21 mouse cellular contexts compared by ENCODE assay signal in the genomic region with DNA sequence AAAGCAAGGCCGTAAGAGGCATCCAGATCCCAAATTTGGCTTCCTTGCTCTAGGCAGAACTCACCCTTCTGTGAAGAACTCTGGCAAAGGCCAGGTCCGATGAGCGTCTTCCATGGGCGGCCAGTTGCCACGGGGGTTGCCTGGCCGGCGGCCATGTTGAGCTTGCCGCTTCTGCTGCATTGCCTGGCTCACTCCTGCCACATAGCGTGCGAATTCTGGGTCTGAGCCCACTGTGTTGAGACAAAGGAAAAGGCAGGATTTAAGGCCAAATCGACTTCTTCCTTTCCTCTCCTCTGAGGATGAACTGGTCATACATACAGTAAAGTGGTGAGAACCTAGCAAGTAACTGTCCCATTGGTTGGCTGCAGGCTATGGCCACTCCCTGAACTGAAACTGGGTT. TPM values are rescaled to one million over a fixed set of nuclear protein-coding genes. Genes with fewer than 3 reads are reported as not detected.
DNase-seq lines count a peak whose midpoint lies in the region; ATAC-seq and TF ChIP-seq lines count a peak whose summit lies in the region.
"Had no signal": no experiment of that assay in that cellular context is flagged by ENCODE, and none has a peak within 500 bp of the region (broad histone marks: within the 10 kb centered on the region; RNA-seq: fewer than 3 reads in every experiment).

No protein-coding gene starts in this region.

- intact Hi-C loops in gastrocnemius, adult 2 months (cut with DNase I): no loop called here

- peaks cover 16% of the 10 kb centered on the region for H3K4me1 ChIP-seq in E14TG2a.4 (replicated peaks; ENCODE audit: low read depth, low read length)
- H3K4me1 ChIP-seq: forebrain, embryonic 13.5 days; heart, embryonic 10.5 days had no signal

- no peak overlapping the region for H3K4me3 ChIP-seq in gastrocnemius, adult 2 months
- H3K4me3 ChIP-seq in E14TG2a.4 (replicated peaks; ENCODE audit: low read length): peak overlapping the region; percentile 69
- H3K4me3 ChIP-seq: forebrain, embryonic 13.5 days; heart, embryonic 10.5 days; left cerebral cortex, adult 2 months had no signal

- peaks cover 75% of the 10 kb centered on the region for H3K36me3 ChIP-seq in E14TG2a.4 (ENCODE audit: insufficient read depth, low read length)

- ATAC-seq in cerebellum, adult (ENCODE audit: insufficient number of reproducible peaks, low FRiP score, low TSS enrichment): 0 out of 2 replicates have a peak, but pooled peaks have one; percentile 31
- ATAC-seq: forebrain, embryonic 13.5 days; intestine, embryonic 16.5 days had no signal

- no peaks in the 10 kb centered on the region for H3K27me3 ChIP-seq in E14TG2a.4 (ENCODE audit: insufficient read depth, low read length)
- H3K27me3 ChIP-seq: forebrain, embryonic 13.5 days had no signal

- H3K9me3 ChIP-seq in E14TG2a.4 (ENCODE audit: low read length): no peaks in the 10 kb centered on the region
- H3K9me3 ChIP-seq: forebrain, embryonic 13.5 days; heart, embryonic 10.5 days had no signal

- no peak for TF ChIP-seq CTCF in gastrocnemius, adult 2 months (IDR thresholded peaks at IDR 0.05)
- no peak for TF ChIP-seq CTCF in E14TG2a.4 (conservative IDR thresholded peaks at IDR 0.05; ENCODE audit: low read length)

- DNase-seq in gastrocnemius, adult 2 months: peak; percentile 38
- DNase-seq in gastrocnemius, postnatal 25 days: no peak
- peak; percentile 83 to 90 for DNase-seq in cerebellum, postnatal 25 days
- no peak for DNase-seq in ovary, adult 18-20 months (ENCODE audit: low spot score)
- DNase-seq in spleen, adult 12 weeks (ENCODE audit: low spot score): no peak
- DNase-seq in lung, postnatal 36 days: no peak
- DNase-seq: heart, postnatal 4 days; kidney, postnatal 10 days; lung, adult 18-20 months; right cerebral cortex, postnatal 25 days; thymus, postnatal 25 days had no signal

- no peak overlapping the region for H3K27ac ChIP-seq in gastrocnemius, adult 2 months
- H3K27ac ChIP-seq: forebrain, embryonic 13.5 days; heart, embryonic 10.5 days; left cerebral cortex, adult 2 months had no signal

RNA-seq across cellular contexts. Expression of a gene that starts 8.7 kb away (rescaled TPM):
- not detected for total RNA-seq in gastrocnemius, adult 2 months (2021)
- total RNA-seq in gastrocnemius, postnatal 25 days (2021): not detected
- total RNA-seq: gastrocnemius, adult 8-10 months; heart, postnatal 4 days; left cerebral cortex, adult 2 months; megakaryocyte progenitor cell, adult 5-6 weeks; MEL; neutrophil, adult 5-6 weeks had no signal

RNA-seq across cellular contexts. Expression of a gene that starts 12.0 kb away (rescaled TPM):
- total RNA-seq in gastrocnemius, adult 2 months (2021): 1,000 to 10,000 TPM in 1 of 2 experiments, 100 to 1,000 TPM in 1; 882 to 1,223 TPM
- 1,000 to 10,000 TPM in 1 of 2 experiments, 100 to 1,000 TPM in 1; 948 to 1,062 TPM for total RNA-seq in gastrocnemius, postnatal 25 days (2021)

RNA-seq across cellular contexts. Expression of a gene that starts 45.7 kb away (rescaled TPM):
- 10 to 100 TPM; 13.8 to 19.2 TPM for total RNA-seq in gastrocnemius, adult 2 months (2021)
- 10 to 100 TPM; 14.3 to 15.9 TPM for total RNA-seq in gastrocnemius, postnatal 25 days (2021)

Comparison
In these comparisons a context has a peak if more than half of its experiments do, and no peak if none do; other contexts are left out.
1. DNase-seq: peak in gastrocnemius, adult 2 months (single experiment) and cerebellum, postnatal 25 days (2 of 2); none in gastrocnemius, postnatal 25 days (single experiment), ovary, adult 18-20 months (single experiment), spleen, adult 12 weeks (single experiment) and lung, postnatal 36 days (single experiment).